Mouse (Mus musculus): ENCODE measurements at regions not wholly inside any gene's neighbourhood (a gene's known extent, or its start where the extent isn't known, plus 50 kb on each side); places are given as distances from the start of the nearest gene placed in this dataset.

GRCm38 (mm10) chr10:47742088-47742487 lies 2046.5 kb downstream of the Grik2 start:
- in situ Hi-C loops (cut with MboI, MseI): no loop called here

- in situ Hi-C loops (cut with MboI, MseI): no loop called here
Measured at GRCm38 (mm10) chr10:47741667-47742066, 2046.9 kb downstream of the Grik2 start.

GRCm38 (mm10) chr10:47708780-47709179 lies 2079.8 kb downstream of the Grik2 start:
- in situ Hi-C loops (cut with MboI, MseI): loop anchor here (5.0 kb wide), 1 partner anchor 66 kb away; no protein-coding TSS in a partner anchor

Measured in T-helper 2 cell (primary cell).